Mouse (Mus musculus): ENCODE results near the gene Rhot1. TPM values are rescaled to one million over a fixed set of nuclear protein-coding genes. Genes with fewer than 3 reads are reported as not detected.

Gene Rhot1
- polyA plus RNA-seq, 1 experiment from 2014 or later, result 63.3 TPM

DNA sequence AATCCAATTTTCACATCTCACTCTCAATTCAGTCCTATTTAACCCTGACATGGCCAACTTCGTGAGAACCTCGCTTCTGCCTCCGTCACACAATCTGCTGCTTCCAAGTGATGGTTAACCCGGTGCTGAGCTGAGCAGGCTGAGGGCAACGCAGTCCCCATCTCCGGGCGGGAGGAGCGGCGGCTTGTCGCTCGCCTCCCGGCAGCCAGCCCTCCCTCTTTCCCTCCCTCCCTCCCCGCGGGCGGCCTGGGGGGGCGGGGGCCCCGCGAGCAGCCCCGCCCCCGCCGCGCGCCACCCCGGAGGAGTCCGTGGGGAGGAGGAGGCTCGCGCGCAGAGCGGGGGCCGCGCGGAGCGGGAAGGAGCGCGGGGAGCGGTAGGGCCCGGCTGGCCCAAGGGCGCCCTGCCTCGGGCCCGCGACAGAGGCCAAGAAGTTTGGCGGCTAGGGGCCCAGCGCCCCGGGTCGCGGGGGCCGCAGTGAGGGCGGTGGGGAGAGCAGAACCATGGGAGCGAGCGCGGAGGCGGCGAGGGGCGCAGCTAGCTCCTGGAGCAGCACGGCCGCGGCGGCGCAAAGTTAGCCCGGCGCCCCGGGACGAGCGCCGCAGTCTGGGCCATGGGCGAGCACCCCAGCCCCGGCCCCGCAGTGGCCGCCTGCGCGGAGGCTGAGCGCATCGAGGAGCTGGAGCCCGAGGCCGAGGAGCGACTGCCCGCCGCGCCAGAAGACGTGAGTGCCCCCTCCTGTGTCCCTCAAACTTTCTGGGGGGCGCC, 91.9 kb downstream of the Rhot1 start, which contains the start of gene Rhbdl3:
Gene Rhbdl3, plus strand, starts transcription at position 362 of the 765 bp plus-strand sequence.
- Histone ChIP-seq H3K4me3 (ENCODE audit: low read depth, low read length) (peak within 1 kb of the TSS; percentile 63), H3K9ac (peak within 1 kb of the TSS; percentile 52), H3K9me3 (ENCODE audit: low read depth, low read length) (no peaks in the 10 kb centered on the region), H3K4me1 (ENCODE audit: insufficient read depth) (peaks cover 15% of the 10 kb centered on the region), H3K4me2 (peak within 1 kb of the TSS; percentile 99), H3K27me3 (ENCODE audit: insufficient read depth, low read length) (peaks cover 43% of the 10 kb centered on the region), H3K27ac (ENCODE audit: low read depth) (peak within 1 kb of the TSS; percentile 24; the same call in 1 of the 2 replicates), H3K36me3 (ENCODE audit: insufficient read depth) (no peaks in the 10 kb centered on the region)
- WGBS, result under 1% methylated on average over 71 of the region's 81 CpGs
- peak; percentile 69 for ATAC-seq (ENCODE audit: insufficient read depth)
- no peak for TF ChIP-seq CTCF (IDR thresholded peaks at IDR 0.05; ENCODE audit: low read depth)
- peak; percentile 61 for DNase-seq

DNA sequence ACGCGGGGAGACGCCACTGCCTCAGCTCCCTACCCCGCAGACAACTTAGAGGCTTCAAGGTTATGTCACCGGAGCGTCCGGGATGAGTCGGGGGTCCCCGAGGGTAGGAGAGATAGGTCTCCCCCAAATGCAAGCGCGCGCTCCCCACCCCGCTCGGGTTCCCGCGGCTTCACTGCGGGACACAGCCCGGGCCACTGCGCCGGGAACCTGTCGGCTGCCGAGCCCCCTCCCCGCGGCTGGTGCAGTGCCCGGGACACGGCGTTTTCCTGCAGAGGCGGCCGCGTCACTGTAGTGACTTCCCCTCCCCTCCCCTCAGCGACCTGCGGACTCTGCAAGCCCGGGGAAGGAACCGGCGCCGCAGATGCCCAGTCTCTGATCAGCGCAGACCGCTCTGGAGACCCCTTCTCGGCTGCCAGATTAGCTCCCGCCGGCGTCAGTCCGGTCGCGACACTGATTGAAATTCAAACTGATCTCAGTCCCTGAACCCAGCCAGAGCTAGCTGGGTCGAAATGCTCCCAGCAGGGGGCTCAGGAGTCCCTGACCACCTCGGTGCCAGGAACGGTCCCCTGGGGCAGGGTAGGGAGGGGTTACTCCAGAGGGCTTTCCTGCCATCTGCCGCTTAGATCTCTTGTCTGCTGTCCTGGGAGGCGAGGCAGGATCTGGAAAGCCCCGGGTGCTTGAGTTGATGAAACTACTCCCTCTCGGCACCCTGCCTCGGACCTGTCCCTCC, 92.7 kb downstream of the Rhot1 start:
- H3K4me1 ChIP-seq (ENCODE audit: insufficient read depth), result peaks cover 15% of the 10 kb centered on the region
- H3K9me3 ChIP-seq (ENCODE audit: low read depth, low read length), result no peaks in the 10 kb centered on the region
- H3K36me3 ChIP-seq (ENCODE audit: insufficient read depth), result no peaks in the 10 kb centered on the region
- peak; percentile 78 for DNase-seq
- TF ChIP-seq CTCF (IDR thresholded peaks at IDR 0.05; ENCODE audit: low read depth), result peak; percentile 58
- H3K9ac ChIP-seq, result peak overlapping the region; percentile 52
- H3K4me3 ChIP-seq (ENCODE audit: low read depth, low read length), result peak overlapping the region; percentile 63
- WGBS, result under 1% methylated on average over 53 of the region's 53 CpGs
- H3K4me2 ChIP-seq, result peak overlapping the region; percentile 99
- H3K27me3 ChIP-seq (ENCODE audit: insufficient read depth, low read length), result peaks cover 39% of the 10 kb centered on the region
- no peak overlapping the region for H3K27ac ChIP-seq (ENCODE audit: low read depth)
- ATAC-seq (ENCODE audit: insufficient read depth), result peak; percentile 45

DNA sequence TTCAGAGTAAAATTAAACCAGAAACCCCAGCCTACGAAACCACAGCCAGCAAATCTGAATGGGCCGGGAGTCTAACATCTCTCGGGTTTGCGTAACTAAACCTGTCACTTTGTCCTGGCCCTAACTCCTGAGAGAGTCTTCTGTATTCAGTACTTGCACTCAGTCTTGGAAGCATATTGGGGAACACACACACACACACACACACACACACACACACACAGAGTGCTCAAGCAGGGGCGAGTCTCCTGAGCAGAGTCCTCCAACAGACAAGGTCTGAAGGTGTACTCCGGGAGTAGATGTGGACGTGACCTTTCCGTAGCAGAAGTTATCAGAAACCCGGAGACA, 93.2 kb downstream of the Rhot1 start:
- DNase-seq, result no peak
- Histone ChIP-seq H3K36me3 (ENCODE audit: insufficient read depth) (no peaks in the 10 kb centered on the region), H3K27me3 (ENCODE audit: insufficient read depth, low read length) (peaks cover 39% of the 10 kb centered on the region), H3K4me2 (peak overlapping the region; percentile 99), H3K4me1 (ENCODE audit: insufficient read depth) (peaks cover 15% of the 10 kb centered on the region), H3K4me3 (ENCODE audit: low read depth, low read length) (peak overlapping the region; percentile 63), H3K9me3 (ENCODE audit: low read depth, low read length) (no peaks in the 10 kb centered on the region), H3K27ac (ENCODE audit: low read depth) (no peak overlapping the region), H3K9ac (no peak overlapping the region)
- TF ChIP-seq CTCF (IDR thresholded peaks at IDR 0.05; ENCODE audit: low read depth), result no peak
- 2% methylated on average over 9 of the region's 9 CpGs for WGBS
- no peak for ATAC-seq (ENCODE audit: insufficient read depth)

GRCm38 (mm10) chr11:80302536-80302935, 93.7 kb downstream of the Rhot1 start:
- peak; percentile 59; the same call in 1 of the 2 replicates for ATAC-seq (ENCODE audit: insufficient read depth)

GRCm38 (mm10) chr11:80303746-80304145, 94.9 kb downstream of the Rhot1 start:
- H3K4me2 ChIP-seq, result no peak overlapping the region
- H3K36me3 ChIP-seq (ENCODE audit: insufficient read depth), result no peaks in the 10 kb centered on the region
- H3K27ac ChIP-seq (ENCODE audit: low read depth), result no peak overlapping the region
- H3K4me1 ChIP-seq (ENCODE audit: insufficient read depth), result peaks cover 15% of the 10 kb centered on the region
- H3K9me3 ChIP-seq (ENCODE audit: low read depth, low read length), result no peaks in the 10 kb centered on the region
- H3K4me3 ChIP-seq (ENCODE audit: low read depth, low read length), result no peak overlapping the region
- no peak for TF ChIP-seq CTCF (IDR thresholded peaks at IDR 0.05; ENCODE audit: low read depth)
- peaks cover 36% of the 10 kb centered on the region for H3K27me3 ChIP-seq (ENCODE audit: insufficient read depth, low read length)
- DNase-seq, result no peak
- H3K9ac ChIP-seq, result no peak overlapping the region
- 79% methylated on average over 3 of the region's 3 CpGs for WGBS
- ATAC-seq (ENCODE audit: insufficient read depth), result no peak

More at GRCm38 (mm10) chr11:80302536-80302935, 93.7 kb downstream of the Rhot1 start:
- H3K9ac ChIP-seq, result no peak overlapping the region
- peaks cover 39% of the 10 kb centered on the region for H3K27me3 ChIP-seq (ENCODE audit: insufficient read depth, low read length)
- no peaks in the 10 kb centered on the region for H3K9me3 ChIP-seq (ENCODE audit: low read depth, low read length)
- peaks cover 15% of the 10 kb centered on the region for H3K4me1 ChIP-seq (ENCODE audit: insufficient read depth)
- WGBS, result 2% methylated on average over 11 of the region's 11 CpGs
- peak overlapping the region; percentile 99 for H3K4me2 ChIP-seq
- no peak for TF ChIP-seq CTCF (IDR thresholded peaks at IDR 0.05; ENCODE audit: low read depth)
- peak; percentile 90 for DNase-seq
- no peaks in the 10 kb centered on the region for H3K36me3 ChIP-seq (ENCODE audit: insufficient read depth)
- H3K27ac ChIP-seq (ENCODE audit: low read depth), result no peak overlapping the region
- peak overlapping the region; percentile 63; the same call in 1 of the 2 replicates for H3K4me3 ChIP-seq (ENCODE audit: low read depth, low read length)

DNA sequence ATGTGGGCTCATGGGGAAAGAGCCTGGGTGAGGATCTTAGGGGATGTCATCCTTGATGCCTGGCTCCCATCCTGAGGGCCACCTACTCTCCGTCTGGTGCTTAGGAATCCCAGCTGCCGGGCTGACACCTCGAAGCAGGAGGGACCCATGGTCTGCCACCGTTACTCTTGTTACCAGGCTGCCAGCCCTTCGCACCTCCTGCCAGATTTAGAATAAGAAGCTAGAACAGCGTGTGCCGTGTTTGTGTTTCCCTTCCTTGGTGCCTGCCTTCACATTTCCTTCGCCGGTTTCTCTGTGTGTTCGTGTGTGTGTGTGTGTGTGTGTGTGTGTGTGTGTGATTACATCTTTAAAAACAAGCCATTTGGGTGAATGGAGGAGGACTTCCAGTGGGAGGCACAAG, 96.0 kb downstream of the Rhot1 start:
- WGBS, result 74% methylated on average over 10 of the region's 10 CpGs
- no peaks in the 10 kb centered on the region for H3K9me3 ChIP-seq (ENCODE audit: low read depth, low read length)
- no peak for TF ChIP-seq CTCF (IDR thresholded peaks at IDR 0.05; ENCODE audit: low read depth)

DNA sequence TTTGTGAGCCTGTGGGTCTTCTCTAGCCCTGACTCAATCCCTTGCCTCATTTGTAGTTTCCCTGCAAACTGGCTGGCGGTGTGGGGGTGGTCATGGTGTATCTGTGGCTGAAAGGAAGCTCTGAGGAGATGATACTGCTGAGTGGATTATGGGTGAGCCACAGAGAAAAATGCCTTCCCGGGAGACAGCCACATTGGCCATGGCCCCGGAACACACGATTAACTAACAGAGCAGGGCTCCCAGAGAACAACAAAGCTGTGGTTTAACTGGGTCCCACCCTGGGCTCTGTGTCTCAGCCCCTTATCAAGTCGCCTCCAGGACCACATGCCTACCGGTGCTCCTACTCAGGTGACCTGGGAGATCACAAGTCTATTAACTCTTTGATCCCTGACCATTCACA, 99.7 kb downstream of the Rhot1 start:
- ATAC-seq (ENCODE audit: insufficient read depth) (no peak), DNase-seq (no peak)
- Histone ChIP-seq H3K27ac (ENCODE audit: low read depth) (no peak overlapping the region), H3K4me2 (no peak overlapping the region), H3K4me3 (ENCODE audit: low read depth, low read length) (no peak overlapping the region), H3K4me1 (ENCODE audit: insufficient read depth) (no peaks in the 10 kb centered on the region), H3K9ac (no peak overlapping the region), H3K9me3 (ENCODE audit: low read depth, low read length) (no peaks in the 10 kb centered on the region), H3K27me3 (ENCODE audit: insufficient read depth, low read length) (no peaks in the 10 kb centered on the region), H3K36me3 (ENCODE audit: insufficient read depth) (no peaks in the 10 kb centered on the region)
- no peak for TF ChIP-seq CTCF (IDR thresholded peaks at IDR 0.05; ENCODE audit: low read depth)
- 45% methylated on average over 6 of the region's 6 CpGs for WGBS

More for the DNA sequence above, 96.0 kb downstream of the Rhot1 start:
- Histone ChIP-seq H3K9ac (no peak overlapping the region), H3K27me3 (ENCODE audit: insufficient read depth, low read length) (peaks cover 25% of the 10 kb centered on the region), H3K27ac (ENCODE audit: low read depth) (no peak overlapping the region), H3K4me1 (ENCODE audit: insufficient read depth) (peaks cover 11% of the 10 kb centered on the region), H3K36me3 (ENCODE audit: insufficient read depth) (no peaks in the 10 kb centered on the region), H3K4me3 (ENCODE audit: low read depth, low read length) (no peak overlapping the region), H3K4me2 (no peak overlapping the region)
- no peak for ATAC-seq (ENCODE audit: insufficient read depth)
- no peak for DNase-seq

All from lung, embryonic 14.5 days (tissue).